Mouse (Mus musculus) forebrain, embryonic 14.5 days (tissue): ENCODE data around the gene Tbc1d5. TPM values are rescaled to one million over a fixed set of nuclear protein-coding genes. Genes with fewer than 3 reads are reported as not detected.

ENCODE experiments used
- ATAC-seq: fragments of 200-750 bp; cut with Nextera tagmentation; 2 replicates; pipeline ENCODE4 v1.8.0; 2017; ENCODE audit warnings: mild to moderate bottlenecking, moderate library complexity
- DNase-seq: peaks from one replicate; pipeline ENCODE4 v3.0.0-alpha.2; 2015; ENCODE audit warnings: low spot score
- H3K27ac ChIP-seq: fragments of 300-500 bp; sonication (generic); 2 replicates; pipeline ENCODE4 v1.5.1; 2014; ENCODE audit warnings: low read depth, mild to moderate bottlenecking, control low read depth, low read length, moderate library complexity
- H3K27me3 ChIP-seq: fragments of 300-500 bp; sonication (generic); replicated peaks from 2 replicates; pipeline ENCODE4 v1.6.1; 2014; ENCODE audit warnings: low read length, control low read depth, mixed read lengths; ENCODE audit not compliant: control insufficient read depth, insufficient read depth
- H3K36me3 ChIP-seq: fragments of 300-500 bp; sonication (generic); 2 replicates; pipeline ENCODE4 v1.6.1; 2014; ENCODE audit warnings: low read length, control low read depth; ENCODE audit not compliant: control insufficient read depth, insufficient read depth
- H3K4me1 ChIP-seq: fragments of 300-500 bp; sonication (generic); 2 replicates; pipeline ENCODE4 v1.6.1; 2014; ENCODE audit warnings: antibody characterized with exemption, low read length, control low read depth; ENCODE audit not compliant: control insufficient read depth, insufficient read depth
- H3K4me2 ChIP-seq: fragments of 300-500 bp; sonication (generic); 2 replicates; pipeline ENCODE4 v1.6.1; 2014; ENCODE audit warnings: mild to moderate bottlenecking, control low read depth, low read length
- H3K4me3 ChIP-seq: fragments of 300-500 bp; sonication (generic); 2 replicates; pipeline ENCODE4 v1.5.1; 2014; ENCODE audit warnings: low read depth, low read length, control low read depth
- H3K9ac ChIP-seq: fragments of 300-500 bp; sonication (generic); 2 replicates; pipeline ENCODE4 v1.6.1; 2014; ENCODE audit warnings: mild to moderate bottlenecking, low read length, control low read depth, moderate library complexity
- H3K9me3 ChIP-seq: fragments of 300-500 bp; sonication (generic); replicated peaks from 2 replicates; pipeline ENCODE4 v1.6.1; 2016; ENCODE audit warnings: low read length, control low read depth, mixed read lengths; ENCODE audit not compliant: control insufficient read depth
- WGBS: fragments of 180-500 bp; shearing (Covaris S2); extraction: QIAGEN DNeasy Blood & Tissue Kit; methylation state at CpG from one replicate; pipeline ENCODE4 v1.1.7; 2014; 5-methylcytosine and 5-hydroxymethylcytosine counted together
- polyA plus RNA-seq: library from polyadenylated mRNA; unstranded; fragments of >200 nt; fragmentation: Nextera tagmentation; extraction: Ambion mirVana; gene quantifications from 2 replicates; pipeline ENCODE4 v1.2.1, GENCODE M21; 2014

The Tbc1d5 gene
- polyA plus RNA-seq, 1 experiment from 2014 or later: 4.3 TPM

- Histone ChIP-seq H3K27me3 (no peaks in the 10 kb centered on the region), H3K27ac (no peak overlapping the region), H3K4me3 (no peak overlapping the region), H3K36me3 (no peaks in the 10 kb centered on the region), H3K4me1 (no peaks in the 10 kb centered on the region), H3K9ac (no peak overlapping the region), H3K9me3 (no peaks in the 10 kb centered on the region), H3K4me2 (no peak overlapping the region)
- WGBS: 35% methylated on average over 2 of the region's 2 CpGs
- ATAC-seq (no peak), DNase-seq (no peak)
Observed at GRCm38 (mm10) chr17:51016384-51016783, 162.8 kb downstream of the Tbc1d5 start.

- H3K4me2 ChIP-seq: no peak overlapping the region
- H3K4me3 ChIP-seq: no peak overlapping the region
- H3K27me3 ChIP-seq: no peaks in the 10 kb centered on the region
- H3K9me3 ChIP-seq: no peaks in the 10 kb centered on the region
- no peak for DNase-seq
- no peak overlapping the region for H3K27ac ChIP-seq
- ATAC-seq: no peak
- H3K4me1 ChIP-seq: no peaks in the 10 kb centered on the region
- no peak overlapping the region for H3K9ac ChIP-seq
- H3K36me3 ChIP-seq: no peaks in the 10 kb centered on the region
Observed at GRCm38 (mm10) chr17:51013908-51014307, 165.2 kb downstream of the Tbc1d5 start.

DNA sequence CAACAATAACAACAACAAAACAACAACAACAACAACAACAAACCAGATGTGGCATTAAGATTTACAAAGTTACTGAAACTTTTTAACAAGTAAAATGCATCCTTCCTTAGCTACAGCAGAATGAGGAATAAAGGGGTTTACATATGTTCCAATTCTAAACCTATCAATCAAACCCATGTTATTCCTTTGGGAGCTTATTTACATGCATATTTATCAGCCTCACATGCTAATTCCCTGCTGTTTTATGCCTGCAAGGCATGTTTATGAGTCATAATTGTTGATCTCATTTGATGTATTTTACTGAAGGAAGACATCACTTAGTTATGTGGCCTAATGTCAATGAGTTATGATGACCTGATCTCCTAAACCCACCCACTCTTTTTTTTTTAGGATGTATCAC is 176.0 kb downstream of the Tbc1d5 start:
- H3K4me1 ChIP-seq: no peaks in the 10 kb centered on the region
- peak; percentile 32 for DNase-seq
- H3K9ac ChIP-seq: no peak overlapping the region
- no peak for ATAC-seq
- H3K27me3 ChIP-seq: no peaks in the 10 kb centered on the region
- H3K4me2 ChIP-seq: no peak overlapping the region
- no peak overlapping the region for H3K27ac ChIP-seq
- H3K36me3 ChIP-seq: no peaks in the 10 kb centered on the region
- no peaks in the 10 kb centered on the region; the same call in 1 of the 2 replicates for H3K9me3 ChIP-seq
- H3K4me3 ChIP-seq: no peak overlapping the region

- ATAC-seq (no peak), DNase-seq (no peak)
- H3K36me3 ChIP-seq: no peaks in the 10 kb centered on the region
- H3K27me3 ChIP-seq: no peaks in the 10 kb centered on the region
- 75% methylated on average over 1 of the region's 1 CpGs for WGBS
- no peak overlapping the region for H3K27ac ChIP-seq
- H3K4me1 ChIP-seq: no peaks in the 10 kb centered on the region
- H3K4me3 ChIP-seq: no peak overlapping the region
- no peak overlapping the region for H3K4me2 ChIP-seq
- no peak overlapping the region for H3K9ac ChIP-seq
- H3K9me3 ChIP-seq: no peaks in the 10 kb centered on the region; the same call in 1 of the 2 replicates
Observed at GRCm38 (mm10) chr17:50998216-50998615, 180.9 kb downstream of the Tbc1d5 start.

GRCm38 (mm10) chr17:50993294-50993993 is 185.7 kb downstream of the Tbc1d5 start:
- no peak overlapping the region for H3K4me3 ChIP-seq
- H3K4me1 ChIP-seq: no peaks in the 10 kb centered on the region
- H3K4me2 ChIP-seq: no peak overlapping the region
- H3K27me3 ChIP-seq: no peaks in the 10 kb centered on the region
- H3K9ac ChIP-seq: no peak overlapping the region
- H3K27ac ChIP-seq: no peak overlapping the region
- no peaks in the 10 kb centered on the region; the same call in 1 of the 2 replicates for H3K9me3 ChIP-seq
- ATAC-seq: no peak
- 86% methylated on average over 3 of the region's 3 CpGs for WGBS
- DNase-seq: no peak
- H3K36me3 ChIP-seq: no peaks in the 10 kb centered on the region

- no peaks in the 10 kb centered on the region for H3K4me1 ChIP-seq
- no peaks in the 10 kb centered on the region; the same call in 1 of the 2 replicates for H3K9me3 ChIP-seq
- ATAC-seq (no peak), DNase-seq (no peak)
- no peak overlapping the region for H3K4me2 ChIP-seq
- H3K27me3 ChIP-seq: no peaks in the 10 kb centered on the region
- no peak overlapping the region for H3K27ac ChIP-seq
- H3K9ac ChIP-seq: no peak overlapping the region
- H3K36me3 ChIP-seq: no peaks in the 10 kb centered on the region
- 99% methylated on average over 2 of the region's 2 CpGs for WGBS
- H3K4me3 ChIP-seq: no peak overlapping the region
Observed at GRCm38 (mm10) chr17:50990770-50991405, 188.3 kb downstream of the Tbc1d5 start.

GRCm38 (mm10) chr17:50987935-50988334 is 191.2 kb downstream of the Tbc1d5 start:
- no peaks in the 10 kb centered on the region; the same call in 1 of the 2 replicates for H3K9me3 ChIP-seq
- no peaks in the 10 kb centered on the region for H3K4me1 ChIP-seq
- no peaks in the 10 kb centered on the region for H3K36me3 ChIP-seq
- no peak overlapping the region for H3K9ac ChIP-seq
- H3K27me3 ChIP-seq: no peaks in the 10 kb centered on the region
- WGBS: 70% methylated on average over 3 of the region's 3 CpGs
- ATAC-seq: no peak
- no peak overlapping the region for H3K27ac ChIP-seq
- H3K4me3 ChIP-seq: no peak overlapping the region
- DNase-seq: peak; percentile 61
- H3K4me2 ChIP-seq: no peak overlapping the region

- H3K9ac ChIP-seq: no peak overlapping the region
- no peak for ATAC-seq
- no peak overlapping the region for H3K4me3 ChIP-seq
- no peaks in the 10 kb centered on the region for H3K36me3 ChIP-seq
- H3K9me3 ChIP-seq: no peaks in the 10 kb centered on the region
- 83% methylated on average over 5 of the region's 5 CpGs for WGBS
- H3K4me1 ChIP-seq: no peaks in the 10 kb centered on the region
- DNase-seq: no peak
- H3K27me3 ChIP-seq: no peaks in the 10 kb centered on the region
- no peak overlapping the region for H3K27ac ChIP-seq
- H3K4me2 ChIP-seq: no peak overlapping the region
Observed at GRCm38 (mm10) chr17:50981933-50982332, 197.2 kb downstream of the Tbc1d5 start.

DNA sequence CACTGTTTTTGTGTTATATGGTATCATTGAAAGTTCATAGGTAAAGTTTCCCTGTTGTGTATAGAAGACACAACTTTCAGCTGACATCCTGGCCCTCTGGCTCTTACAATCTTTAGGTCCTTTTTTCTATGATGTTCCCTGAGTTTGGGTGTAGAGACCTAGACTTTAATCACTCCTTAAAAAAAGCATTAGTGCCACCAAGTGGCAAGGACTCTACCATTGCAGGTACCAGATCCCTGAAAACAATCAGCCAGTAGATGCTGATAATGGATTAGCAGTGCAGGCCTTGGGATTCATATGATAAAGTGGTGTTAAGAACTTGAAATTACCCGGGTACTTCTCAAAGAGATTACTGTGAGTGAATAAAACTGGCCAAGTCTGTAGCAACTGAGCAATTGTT is 207.0 kb downstream of the Tbc1d5 start:
- DNase-seq (peak; percentile 47), ATAC-seq (no peak)
- Histone ChIP-seq H3K27ac (no peak overlapping the region), H3K9ac (no peak overlapping the region), H3K36me3 (no peaks in the 10 kb centered on the region), H3K4me1 (no peaks in the 10 kb centered on the region), H3K9me3 (no peaks in the 10 kb centered on the region), H3K4me3 (no peak overlapping the region), H3K27me3 (no peaks in the 10 kb centered on the region), H3K4me2 (no peak overlapping the region)
- WGBS: 18% methylated on average over 1 of the region's 1 CpGs
